Mouse (Mus musculus): Measurements from ENCODE around the gene Bmp6. TPM values are rescaled to one million over a fixed set of nuclear protein-coding genes. Genes with fewer than 3 reads are reported as not detected.

Bmp6 gene
- polyA plus RNA-seq, 1 experiment = 63.5 TPM

GRCm38 (mm10) chr13:38537521-38537920, 192.6 kb downstream of the Bmp6 start:
- Histone ChIP-seq H3K27ac (ENCODE audit: insufficient read depth, low read depth, low read length) (no peak overlapping the region), H3K4me3 (ENCODE audit: insufficient read depth, low read depth, low read length) (no peak overlapping the region), H3K4me1 (ENCODE audit: control insufficient read depth, insufficient read depth, low read length) (no peaks in the 10 kb centered on the region), H3K27me3 (replicated peaks; ENCODE audit: control insufficient read depth, insufficient read depth, low read length) (no peaks in the 10 kb centered on the region), H3K36me3 (ENCODE audit: control insufficient read depth, insufficient read depth, low read length) (no peaks in the 10 kb centered on the region)
- no peak for DNase-seq
- TF ChIP-seq CTCF (conservative IDR thresholded peaks at IDR 0.05; ENCODE audit: insufficient read depth, insufficient read length, low read depth, low read length) (no peak), POLR2A (IDR thresholded peaks at IDR 0.05; ENCODE audit: low read depth, low read length) (no peak)

- Histone ChIP-seq H3K4me3 (ENCODE audit: insufficient read depth, low read depth, low read length) (no peak overlapping the region), H3K36me3 (ENCODE audit: control insufficient read depth, insufficient read depth, low read length) (no peaks in the 10 kb centered on the region), H3K4me1 (ENCODE audit: control insufficient read depth, insufficient read depth, low read length) (no peaks in the 10 kb centered on the region), H3K27ac (ENCODE audit: insufficient read depth, low read depth, low read length) (no peak overlapping the region), H3K27me3 (replicated peaks; ENCODE audit: control insufficient read depth, insufficient read depth, low read length) (no peaks in the 10 kb centered on the region)
- 89% methylated on average over 7 of the region's 7 CpGs for WGBS
- TF ChIP-seq CTCF (conservative IDR thresholded peaks at IDR 0.05; ENCODE audit: insufficient read depth, insufficient read length, low read depth, low read length) (no peak), POLR2A (IDR thresholded peaks at IDR 0.05; ENCODE audit: low read depth, low read length) (no peak)
- no peak for DNase-seq
Observed at GRCm38 (mm10) chr13:38539192-38539900, 194.4 kb downstream of the Bmp6 start.

- DNase-seq = no peak
- no peaks in the 10 kb centered on the region for H3K36me3 ChIP-seq (ENCODE audit: control insufficient read depth, insufficient read depth, low read length)
- no peaks in the 10 kb centered on the region for H3K27me3 ChIP-seq (replicated peaks; ENCODE audit: control insufficient read depth, insufficient read depth, low read length)
- H3K27ac ChIP-seq (ENCODE audit: insufficient read depth, low read depth, low read length) = no peak overlapping the region
- H3K4me3 ChIP-seq (ENCODE audit: insufficient read depth, low read depth, low read length) = no peak overlapping the region
- TF ChIP-seq CTCF (conservative IDR thresholded peaks at IDR 0.05; ENCODE audit: insufficient read depth, insufficient read length, low read depth, low read length) = no peak
- no peak for TF ChIP-seq POLR2A (IDR thresholded peaks at IDR 0.05; ENCODE audit: low read depth, low read length)
- WGBS = 80% methylated on average over 8 of the region's 8 CpGs
- no peaks in the 10 kb centered on the region for H3K4me1 ChIP-seq (ENCODE audit: control insufficient read depth, insufficient read depth, low read length)
Observed at GRCm38 (mm10) chr13:38543455-38544125, 198.7 kb downstream of the Bmp6 start.

GRCm38 (mm10) chr13:38544769-38545445, 200.0 kb downstream of the Bmp6 start:
- TF ChIP-seq CTCF (conservative IDR thresholded peaks at IDR 0.05; ENCODE audit: insufficient read depth, insufficient read length, low read depth, low read length) = no peak
- TF ChIP-seq POLR2A (IDR thresholded peaks at IDR 0.05; ENCODE audit: low read depth, low read length) = no peak
- H3K4me1 ChIP-seq (ENCODE audit: control insufficient read depth, insufficient read depth, low read length) = no peaks in the 10 kb centered on the region
- H3K4me3 ChIP-seq (ENCODE audit: insufficient read depth, low read depth, low read length) = no peak overlapping the region
- H3K27ac ChIP-seq (ENCODE audit: insufficient read depth, low read depth, low read length) = no peak overlapping the region
- no peaks in the 10 kb centered on the region for H3K36me3 ChIP-seq (ENCODE audit: control insufficient read depth, insufficient read depth, low read length)
- DNase-seq = no peak
- no peaks in the 10 kb centered on the region for H3K27me3 ChIP-seq (replicated peaks; ENCODE audit: control insufficient read depth, insufficient read depth, low read length)
- WGBS = 67% methylated on average over 8 of the region's 8 CpGs

- H3K27me3 ChIP-seq (replicated peaks; ENCODE audit: control insufficient read depth, insufficient read depth, low read length) = no peaks in the 10 kb centered on the region
- H3K36me3 ChIP-seq (ENCODE audit: control insufficient read depth, insufficient read depth, low read length) = no peaks in the 10 kb centered on the region
- no peak overlapping the region for H3K4me3 ChIP-seq (ENCODE audit: insufficient read depth, low read depth, low read length)
- H3K4me1 ChIP-seq (ENCODE audit: control insufficient read depth, insufficient read depth, low read length) = no peaks in the 10 kb centered on the region
- H3K27ac ChIP-seq (ENCODE audit: insufficient read depth, low read depth, low read length) = no peak overlapping the region
- no peak for DNase-seq
- TF ChIP-seq CTCF (conservative IDR thresholded peaks at IDR 0.05; ENCODE audit: insufficient read depth, insufficient read length, low read depth, low read length) (no peak), POLR2A (IDR thresholded peaks at IDR 0.05; ENCODE audit: low read depth, low read length) (no peak)
- 71% methylated on average over 3 of the region's 3 CpGs for WGBS
Observed at GRCm38 (mm10) chr13:38545460-38545859, 200.6 kb downstream of the Bmp6 start.

- 69% methylated on average over 4 of the region's 4 CpGs for WGBS
- H3K36me3 ChIP-seq (ENCODE audit: control insufficient read depth, insufficient read depth, low read length) = no peaks in the 10 kb centered on the region
Observed at GRCm38 (mm10) chr13:38546754-38547153, 201.8 kb downstream of the Bmp6 start.

GRCm38 (mm10) chr13:38547717-38548116, 202.8 kb downstream of the Bmp6 start:
- WGBS = 85% methylated on average over 5 of the region's 5 CpGs
- no peaks in the 10 kb centered on the region for H3K27me3 ChIP-seq (replicated peaks; ENCODE audit: control insufficient read depth, insufficient read depth, low read length)
- H3K4me3 ChIP-seq (ENCODE audit: insufficient read depth, low read depth, low read length) = no peak overlapping the region
- H3K27ac ChIP-seq (ENCODE audit: insufficient read depth, low read depth, low read length) = no peak overlapping the region
- H3K36me3 ChIP-seq (ENCODE audit: control insufficient read depth, insufficient read depth, low read length) = no peaks in the 10 kb centered on the region
- H3K4me1 ChIP-seq (ENCODE audit: control insufficient read depth, insufficient read depth, low read length) = no peaks in the 10 kb centered on the region
- DNase-seq = no peak
- TF ChIP-seq POLR2A (IDR thresholded peaks at IDR 0.05; ENCODE audit: low read depth, low read length) (no peak), CTCF (conservative IDR thresholded peaks at IDR 0.05; ENCODE audit: insufficient read depth, insufficient read length, low read depth, low read length) (no peak)

More at GRCm38 (mm10) chr13:38546754-38547153, 201.8 kb downstream of the Bmp6 start:
- TF ChIP-seq CTCF (conservative IDR thresholded peaks at IDR 0.05; ENCODE audit: insufficient read depth, insufficient read length, low read depth, low read length) (no peak), POLR2A (IDR thresholded peaks at IDR 0.05; ENCODE audit: low read depth, low read length) (no peak)
- no peaks in the 10 kb centered on the region for H3K4me1 ChIP-seq (ENCODE audit: control insufficient read depth, insufficient read depth, low read length)
- no peak for DNase-seq
- H3K4me3 ChIP-seq (ENCODE audit: insufficient read depth, low read depth, low read length) = no peak overlapping the region
- H3K27ac ChIP-seq (ENCODE audit: insufficient read depth, low read depth, low read length) = no peak overlapping the region
- no peaks in the 10 kb centered on the region for H3K27me3 ChIP-seq (replicated peaks; ENCODE audit: control insufficient read depth, insufficient read depth, low read length)
